Mouse (Mus musculus): ENCODE results near the gene Tmbim1. TPM values are rescaled to one million over a fixed set of nuclear protein-coding genes. Genes with fewer than 3 reads are reported as not detected.
A peak's percentile ranks its signal among the peaks of the same experiment; 100 is the strongest.

Tmbim1 gene
- polyA plus RNA-seq, 1 experiment from 2014 or later: 7.0 TPM

DNA sequence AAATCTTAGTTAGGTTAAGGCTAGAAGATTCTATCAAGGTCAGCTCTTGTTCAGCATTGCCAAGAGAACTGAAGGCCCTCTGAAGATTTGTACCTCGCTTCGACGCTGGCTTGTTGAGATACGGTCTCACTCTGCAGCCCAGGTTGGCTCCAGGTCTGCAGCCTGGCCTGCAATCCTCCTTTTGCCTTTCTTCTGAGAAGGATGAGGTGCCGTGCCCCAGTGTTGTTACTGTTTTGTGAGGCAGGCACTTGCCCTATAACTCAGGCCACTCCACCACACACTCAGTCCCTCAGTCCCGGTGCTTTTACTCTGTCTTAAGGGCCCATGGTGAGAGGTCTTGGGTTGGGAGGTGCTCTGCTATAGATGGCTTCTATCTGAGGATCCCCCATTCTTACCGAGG lies 3.2 kb downstream of the Tmbim1 start:
- Histone ChIP-seq H3K4me3 (ENCODE audit: low read depth, low read length) (no peak overlapping the region), H3K9ac (ENCODE audit: low read length) (no peak overlapping the region), H3K27ac (ENCODE audit: low read depth, low read length) (no peak overlapping the region), H3K4me2 (no peak overlapping the region), H3K36me3 (ENCODE audit: control insufficient read depth, insufficient read depth, low read length) (no peaks in the 10 kb centered on the region), H3K4me1 (ENCODE audit: control insufficient read depth, insufficient read depth, low read length) (peaks cover 8% of the 10 kb centered on the region), H3K9me3 (ENCODE audit: control insufficient read depth, low read length) (no peaks in the 10 kb centered on the region), H3K27me3 (ENCODE audit: control insufficient read depth, insufficient read depth, low read length) (peaks cover 3% of the 10 kb centered on the region)
- WGBS: 93% methylated on average over 7 of the region's 7 CpGs
- DNase-seq (ENCODE audit: low spot score, missing footprints) (no peak), ATAC-seq (ENCODE audit: low FRiP score) (no peak)

DNA sequence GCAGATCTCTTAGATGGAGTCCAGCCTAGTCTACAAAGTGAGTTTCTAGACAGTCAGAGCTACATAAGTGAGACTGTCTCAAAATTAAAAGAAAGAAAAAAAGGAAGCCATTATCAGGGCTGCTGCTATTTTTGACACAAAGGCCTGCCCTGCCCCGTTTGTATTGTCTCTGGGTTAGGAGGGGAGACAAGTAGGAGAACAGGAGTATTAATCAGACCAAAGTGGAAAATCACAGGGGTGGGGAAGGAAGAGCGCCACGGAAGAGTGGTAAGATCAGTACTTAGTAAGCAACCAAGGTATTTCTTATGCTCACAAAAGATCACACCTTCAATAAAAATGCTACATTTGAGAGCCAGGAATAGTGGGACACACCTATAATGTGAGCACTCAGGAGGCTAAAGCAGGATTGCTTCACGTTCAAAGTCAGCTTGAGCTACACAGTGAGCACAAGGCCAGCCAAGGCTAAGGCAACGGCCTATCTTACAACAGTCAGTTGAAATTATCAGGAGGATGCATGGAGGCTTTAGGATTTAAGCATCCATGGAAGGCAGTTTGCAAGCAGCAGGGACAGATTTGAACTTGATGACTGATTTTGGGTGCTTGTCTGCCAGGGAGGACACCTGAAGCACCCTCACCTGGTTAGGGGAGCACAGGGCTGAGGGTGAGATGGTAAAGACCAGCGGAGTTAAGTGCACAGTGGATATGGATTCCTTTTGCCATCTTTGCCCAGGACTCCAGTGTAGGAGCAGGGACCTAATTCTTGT lies 4.9 kb downstream of the Tmbim1 start:
- H3K9ac ChIP-seq (ENCODE audit: low read length): no peak overlapping the region
- no peak overlapping the region for H3K4me2 ChIP-seq
- H3K9me3 ChIP-seq (ENCODE audit: control insufficient read depth, low read length): no peaks in the 10 kb centered on the region
- no peak for DNase-seq (ENCODE audit: low spot score, missing footprints)
- no peaks in the 10 kb centered on the region for H3K36me3 ChIP-seq (ENCODE audit: control insufficient read depth, insufficient read depth, low read length)
- H3K4me1 ChIP-seq (ENCODE audit: control insufficient read depth, insufficient read depth, low read length): peaks cover 15% of the 10 kb centered on the region
- H3K27ac ChIP-seq (ENCODE audit: low read depth, low read length): no peak overlapping the region
- no peak overlapping the region for H3K4me3 ChIP-seq (ENCODE audit: low read depth, low read length)
- WGBS: 87% methylated on average over 6 of the region's 6 CpGs
- H3K27me3 ChIP-seq (ENCODE audit: control insufficient read depth, insufficient read depth, low read length): peaks cover 3% of the 10 kb centered on the region
- ATAC-seq (ENCODE audit: low FRiP score): no peak

DNA sequence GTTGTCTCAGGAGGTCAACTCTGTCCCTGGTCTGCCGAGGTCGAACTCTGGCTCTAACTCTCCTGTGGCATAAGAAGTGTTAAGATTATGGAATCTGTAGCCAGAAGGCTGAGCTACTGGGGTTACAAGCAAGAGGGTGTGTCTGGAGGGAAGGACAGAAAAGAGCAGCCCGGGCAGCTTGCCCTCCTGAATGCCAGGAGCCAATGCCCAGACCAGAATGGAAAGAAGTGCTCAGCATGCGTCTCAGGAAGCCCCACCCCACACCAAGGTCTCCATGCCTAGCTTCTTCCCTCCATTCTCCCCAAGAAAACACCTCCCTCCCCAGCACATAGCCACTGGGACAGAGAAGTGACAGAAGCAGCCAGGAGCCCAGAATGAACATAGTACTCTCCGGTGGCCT lies 6.4 kb downstream of the Tmbim1 start:
- Histone ChIP-seq H3K27ac (ENCODE audit: low read depth, low read length) (no peak overlapping the region), H3K36me3 (ENCODE audit: control insufficient read depth, insufficient read depth, low read length) (no peaks in the 10 kb centered on the region), H3K4me2 (no peak overlapping the region), H3K4me3 (ENCODE audit: low read depth, low read length) (no peak overlapping the region), H3K9ac (ENCODE audit: low read length) (no peak overlapping the region), H3K9me3 (ENCODE audit: control insufficient read depth, low read length) (no peaks in the 10 kb centered on the region), H3K4me1 (ENCODE audit: control insufficient read depth, insufficient read depth, low read length) (peaks cover 18% of the 10 kb centered on the region), H3K27me3 (ENCODE audit: control insufficient read depth, insufficient read depth, low read length) (peaks cover 2% of the 10 kb centered on the region)
- 85% methylated on average over 5 of the region's 5 CpGs for WGBS
- ATAC-seq (ENCODE audit: low FRiP score) (no peak), DNase-seq (ENCODE audit: low spot score, missing footprints) (no peak)

DNA sequence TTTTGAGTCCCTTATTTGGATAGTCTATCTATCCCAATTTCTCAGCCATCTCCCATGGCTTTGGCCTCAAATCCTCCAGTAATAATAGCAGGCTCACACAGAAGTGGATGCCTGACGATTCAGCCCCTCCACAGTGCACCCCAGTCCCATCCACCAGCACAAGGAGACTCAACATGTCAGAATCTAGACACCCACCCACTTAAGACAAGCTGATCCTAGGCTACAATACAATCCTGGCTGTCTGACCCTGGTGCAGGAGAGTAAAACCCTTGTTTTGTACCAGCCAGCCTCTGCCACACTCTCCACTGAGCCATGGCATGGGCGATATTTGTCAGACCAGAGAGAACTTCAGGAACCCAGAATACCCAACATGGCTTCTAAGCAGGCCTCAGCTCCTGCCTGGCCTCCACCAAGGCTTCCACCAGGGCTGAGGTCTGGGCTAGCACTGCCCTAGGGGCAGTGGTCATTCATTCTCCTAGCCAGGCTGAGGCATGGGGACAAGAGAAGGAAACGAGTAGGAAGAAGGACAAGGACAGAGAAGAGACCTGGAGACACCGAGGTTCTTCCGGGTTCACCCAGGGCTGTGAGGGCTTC lies 7.2 kb downstream of the Tmbim1 start:
- Histone ChIP-seq H3K4me2 (no peak overlapping the region), H3K27ac (ENCODE audit: low read depth, low read length) (no peak overlapping the region)
- ATAC-seq (ENCODE audit: low FRiP score): no peak

DNA sequence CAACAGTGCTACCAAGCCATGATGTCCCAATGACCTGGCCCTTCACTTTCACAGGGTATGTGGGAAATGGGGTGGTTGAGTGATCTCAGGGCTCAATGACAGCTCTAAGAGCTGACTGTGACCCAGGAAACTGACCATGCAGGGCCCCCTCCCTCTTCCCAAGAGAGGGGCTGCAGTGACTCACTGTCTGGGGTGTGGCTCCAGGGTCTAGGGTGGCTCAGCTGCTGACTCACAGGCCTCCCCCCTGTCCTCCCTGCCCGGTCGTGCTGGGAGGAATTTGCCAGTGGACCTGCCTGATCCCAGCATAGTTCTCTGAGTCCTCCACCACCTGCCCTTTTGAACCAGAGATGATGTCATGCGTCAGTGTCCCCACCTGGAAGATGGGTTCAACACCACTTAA lies 8.2 kb downstream of the Tmbim1 start:
- no peak overlapping the region for H3K27ac ChIP-seq (ENCODE audit: low read depth, low read length)
- H3K4me3 ChIP-seq (ENCODE audit: low read depth, low read length): no peak overlapping the region
- ATAC-seq (ENCODE audit: low FRiP score): no peak
- H3K9me3 ChIP-seq (ENCODE audit: control insufficient read depth, low read length): no peaks in the 10 kb centered on the region
- H3K36me3 ChIP-seq (ENCODE audit: control insufficient read depth, insufficient read depth, low read length): no peaks in the 10 kb centered on the region
- no peak overlapping the region for H3K4me2 ChIP-seq
- H3K27me3 ChIP-seq (ENCODE audit: control insufficient read depth, insufficient read depth, low read length): no peaks in the 10 kb centered on the region
- peaks cover 12% of the 10 kb centered on the region for H3K4me1 ChIP-seq (ENCODE audit: control insufficient read depth, insufficient read depth, low read length)
- no peak overlapping the region for H3K9ac ChIP-seq (ENCODE audit: low read length)
- DNase-seq (ENCODE audit: low spot score, missing footprints): no peak
- WGBS: 80% methylated on average over 3 of the region's 3 CpGs

More for the DNA sequence above, 7.2 kb downstream of the Tmbim1 start:
- 92% methylated on average over 5 of the region's 5 CpGs for WGBS
- peaks cover 12% of the 10 kb centered on the region for H3K4me1 ChIP-seq (ENCODE audit: control insufficient read depth, insufficient read depth, low read length)
- DNase-seq (ENCODE audit: low spot score, missing footprints): no peak
- H3K36me3 ChIP-seq (ENCODE audit: control insufficient read depth, insufficient read depth, low read length): no peaks in the 10 kb centered on the region
- H3K27me3 ChIP-seq (ENCODE audit: control insufficient read depth, insufficient read depth, low read length): no peaks in the 10 kb centered on the region
- H3K9ac ChIP-seq (ENCODE audit: low read length): no peak overlapping the region
- no peaks in the 10 kb centered on the region for H3K9me3 ChIP-seq (ENCODE audit: control insufficient read depth, low read length)
- no peak overlapping the region for H3K4me3 ChIP-seq (ENCODE audit: low read depth, low read length)

- no peaks in the 10 kb centered on the region for H3K9me3 ChIP-seq (ENCODE audit: control insufficient read depth, low read length)
- H3K27me3 ChIP-seq (ENCODE audit: control insufficient read depth, insufficient read depth, low read length): no peaks in the 10 kb centered on the region
- no peak overlapping the region for H3K4me3 ChIP-seq (ENCODE audit: low read depth, low read length)
- H3K36me3 ChIP-seq (ENCODE audit: control insufficient read depth, insufficient read depth, low read length): no peaks in the 10 kb centered on the region
- H3K27ac ChIP-seq (ENCODE audit: low read depth, low read length): no peak overlapping the region; the same call in 1 of the 2 replicates
- 81% methylated on average over 6 of the region's 6 CpGs for WGBS
- DNase-seq (ENCODE audit: low spot score, missing footprints) (no peak), ATAC-seq (ENCODE audit: low FRiP score) (no peak)
- no peak overlapping the region for H3K9ac ChIP-seq (ENCODE audit: low read length)
- peaks cover 12% of the 10 kb centered on the region for H3K4me1 ChIP-seq (ENCODE audit: control insufficient read depth, insufficient read depth, low read length)
- no peak overlapping the region for H3K4me2 ChIP-seq
Measured at GRCm38 (mm10) chr1:74296477-74296876, 8.9 kb downstream of the Tmbim1 start.

GRCm38 (mm10) chr1:74295456-74296171 lies 9.8 kb downstream of the Tmbim1 start:
- DNase-seq (ENCODE audit: low spot score, missing footprints) (peak; percentile 85), ATAC-seq (ENCODE audit: low FRiP score) (peak; percentile 75)
- H3K4me3 ChIP-seq (ENCODE audit: low read depth, low read length): no peak overlapping the region
- 21% methylated on average over 9 of the region's 9 CpGs for WGBS
- no peaks in the 10 kb centered on the region for H3K27me3 ChIP-seq (ENCODE audit: control insufficient read depth, insufficient read depth, low read length)
- H3K27ac ChIP-seq (ENCODE audit: low read depth, low read length): peak overlapping the region; percentile 57
- H3K9me3 ChIP-seq (ENCODE audit: control insufficient read depth, low read length): no peaks in the 10 kb centered on the region
- no peaks in the 10 kb centered on the region for H3K36me3 ChIP-seq (ENCODE audit: control insufficient read depth, insufficient read depth, low read length)
- peak overlapping the region; percentile 19; the same call in 1 of the 2 replicates for H3K4me2 ChIP-seq
- H3K4me1 ChIP-seq (ENCODE audit: control insufficient read depth, insufficient read depth, low read length): peaks cover 12% of the 10 kb centered on the region
- peak overlapping the region; percentile 38 for H3K9ac ChIP-seq (ENCODE audit: low read length)

- WGBS: 93% methylated on average over 6 of the region's 6 CpGs
- Histone ChIP-seq H3K9me3 (ENCODE audit: control insufficient read depth, low read length) (no peaks in the 10 kb centered on the region), H3K4me1 (ENCODE audit: control insufficient read depth, insufficient read depth, low read length) (peaks cover 12% of the 10 kb centered on the region), H3K27ac (ENCODE audit: low read depth, low read length) (peak overlapping the region; percentile 25; the same call in 1 of the 2 replicates), H3K36me3 (ENCODE audit: control insufficient read depth, insufficient read depth, low read length) (no peaks in the 10 kb centered on the region), H3K4me2 (no peak overlapping the region), H3K9ac (ENCODE audit: low read length) (no peak overlapping the region), H3K4me3 (ENCODE audit: low read depth, low read length) (no peak overlapping the region), H3K27me3 (ENCODE audit: control insufficient read depth, insufficient read depth, low read length) (no peaks in the 10 kb centered on the region)
- no peak for DNase-seq (ENCODE audit: low spot score, missing footprints)
- ATAC-seq (ENCODE audit: low FRiP score): peak; percentile 31; the same call in 1 of the 2 replicates
Measured at GRCm38 (mm10) chr1:74294733-74295455, 10.5 kb downstream of the Tmbim1 start.
